Mouse (Mus musculus): ENCODE measurements around the gene Man2c1.

GRCm38 (mm10) chr9:57162496-57162895 lies 32.0 kb downstream of the Man2c1 start:
- TF ChIP-seq CTCF (IDR thresholded peaks at IDR 0.05; ENCODE audit: borderline replicate concordance, control insufficient read depth, extremely low read depth, insufficient read depth, low read length, poor library complexity) (no peak), POLR2A (IDR thresholded peaks at IDR 0.05; ENCODE audit: control insufficient read depth, extremely low read depth, insufficient read depth, low read length, poor library complexity) (no peak)

Measured in thymus, adult 2 months (tissue).